Mouse (Mus musculus): ENCODE measurements at regions not wholly inside any gene's neighbourhood (a gene's known extent, or its start where the extent isn't known, plus 50 kb on each side); places are given as distances from the start of the nearest gene placed in this dataset.

GRCm38 (mm10) chr3:37906806-37907251, 182.5 kb upstream of the Gm5148 start:
- ATAC-seq (ENCODE audit: insufficient number of reproducible peaks, insufficient read depth, low FRiP score, low TSS enrichment, low read depth): 0 out of 2 replicates have a peak, but pooled peaks have one; percentile 56

GRCm38 (mm10) chr3:37904188-37904587, 179.9 kb upstream of the Gm5148 start:
- H3K9ac ChIP-seq: no peak overlapping the region
- ATAC-seq (ENCODE audit: insufficient number of reproducible peaks, insufficient read depth, low FRiP score, low TSS enrichment, low read depth): no peak
- WGBS: 65% methylated on average over 3 of the region's 3 CpGs
- H3K4me1 ChIP-seq: peaks cover 17% of the 10 kb centered on the region
- no peaks in the 10 kb centered on the region for H3K36me3 ChIP-seq
- no peak overlapping the region for H3K4me2 ChIP-seq
- H3K27me3 ChIP-seq: no peaks in the 10 kb centered on the region
- no peak overlapping the region for H3K4me3 ChIP-seq
- H3K27ac ChIP-seq: no peak overlapping the region
- H3K9me3 ChIP-seq: no peaks in the 10 kb centered on the region

More at GRCm38 (mm10) chr3:37906806-37907251, 182.5 kb upstream of the Gm5148 start:
- Histone ChIP-seq H3K4me1 (peaks cover 17% of the 10 kb centered on the region), H3K9ac (0 out of 2 replicates have a peak overlapping the region, but pooled peaks have one; percentile 27), H3K27me3 (no peaks in the 10 kb centered on the region), H3K9me3 (no peaks in the 10 kb centered on the region), H3K4me3 (no peak overlapping the region), H3K27ac (0 out of 2 replicates have a peak overlapping the region, but pooled peaks have one; percentile 51), H3K4me2 (no peak overlapping the region), H3K36me3 (no peaks in the 10 kb centered on the region)
- WGBS: 14% methylated on average over 5 of the region's 5 CpGs

- Histone ChIP-seq H3K36me3 (no peaks in the 10 kb centered on the region), H3K27ac (no peak overlapping the region), H3K27me3 (no peaks in the 10 kb centered on the region), H3K4me3 (no peak overlapping the region), H3K9me3 (no peaks in the 10 kb centered on the region), H3K4me1 (peaks cover 19% of the 10 kb centered on the region), H3K9ac (no peak overlapping the region), H3K4me2 (no peak overlapping the region)
- ATAC-seq (ENCODE audit: insufficient number of reproducible peaks, insufficient read depth, low FRiP score, low TSS enrichment, low read depth): no peak
- whole genome bisulfite sequencing: 88% methylated on average over 3 of the region's 3 CpGs
Measured at GRCm38 (mm10) chr3:37903482-37903881, 179.2 kb upstream of the Gm5148 start.

- Histone ChIP-seq H3K36me3 (no peaks in the 10 kb centered on the region), H3K4me3 (no peak overlapping the region), H3K9ac (no peak overlapping the region), H3K4me2 (no peak overlapping the region), H3K9me3 (no peaks in the 10 kb centered on the region), H3K4me1 (peaks cover 17% of the 10 kb centered on the region), H3K27me3 (no peaks in the 10 kb centered on the region), H3K27ac (no peak overlapping the region)
- WGBS: 90% methylated on average over 4 of the region's 4 CpGs
- ATAC-seq (ENCODE audit: insufficient number of reproducible peaks, insufficient read depth, low FRiP score, low TSS enrichment, low read depth): no peak
Measured at GRCm38 (mm10) chr3:37903021-37903420, 178.7 kb upstream of the Gm5148 start.

- Histone ChIP-seq H3K9ac (no peak overlapping the region), H3K36me3 (no peaks in the 10 kb centered on the region), H3K27me3 (no peaks in the 10 kb centered on the region), H3K4me1 (peaks cover 18% of the 10 kb centered on the region), H3K4me3 (no peak overlapping the region), H3K9me3 (0 out of 2 replicates have a peak, but pooled peaks cover 3% of the 10 kb centered on the region), H3K4me2 (peak overlapping the region; percentile 52), H3K27ac (no peak overlapping the region)
- no peak for ATAC-seq (ENCODE audit: insufficient number of reproducible peaks, insufficient read depth, low FRiP score, low TSS enrichment, low read depth)
- 28% methylated on average over 3 of the region's 3 CpGs for WGBS
Measured at GRCm38 (mm10) chr3:37897392-37897791, 173.1 kb upstream of the Gm5148 start.

GRCm38 (mm10) chr3:37896821-37897311, 172.6 kb upstream of the Gm5148 start:
- under 1% methylated on average over 17 of the region's 17 CpGs for WGBS

GRCm38 (mm10) chr3:37894599-37894998, 170.3 kb upstream of the Gm5148 start:
- Histone ChIP-seq H3K4me3 (no peak overlapping the region), H3K27ac (no peak overlapping the region), H3K9me3 (0 out of 2 replicates have a peak, but pooled peaks cover 3% of the 10 kb centered on the region), H3K9ac (no peak overlapping the region), H3K4me2 (no peak overlapping the region), H3K4me1 (peaks cover 18% of the 10 kb centered on the region), H3K27me3 (no peaks in the 10 kb centered on the region), H3K36me3 (no peaks in the 10 kb centered on the region)
- 81% methylated on average over 2 of the region's 2 CpGs for WGBS
- no peak for ATAC-seq (ENCODE audit: insufficient number of reproducible peaks, insufficient read depth, low FRiP score, low TSS enrichment, low read depth)

More at GRCm38 (mm10) chr3:37896821-37897311, 172.6 kb upstream of the Gm5148 start:
- Histone ChIP-seq H3K9ac (peak overlapping the region; percentile 37; the same call in 1 of the 2 replicates), H3K4me1 (peaks cover 18% of the 10 kb centered on the region), H3K36me3 (no peaks in the 10 kb centered on the region), H3K27me3 (no peaks in the 10 kb centered on the region), H3K4me3 (peak overlapping the region; percentile 23), H3K9me3 (0 out of 2 replicates have a peak, but pooled peaks cover 3% of the 10 kb centered on the region), H3K4me2 (peak overlapping the region; percentile 52), H3K27ac (no peak overlapping the region)
- no peak for ATAC-seq (ENCODE audit: insufficient number of reproducible peaks, insufficient read depth, low FRiP score, low TSS enrichment, low read depth)

- 64% methylated on average over 1 of the region's 1 CpGs for WGBS
- Histone ChIP-seq H3K36me3 (no peaks in the 10 kb centered on the region), H3K4me2 (no peak overlapping the region), H3K9me3 (0 out of 2 replicates have a peak, but pooled peaks cover 3% of the 10 kb centered on the region), H3K9ac (no peak overlapping the region), H3K4me3 (no peak overlapping the region), H3K27ac (no peak overlapping the region), H3K4me1 (peaks cover 6% of the 10 kb centered on the region; the same call in 1 of the 2 replicates), H3K27me3 (no peaks in the 10 kb centered on the region)
- no peak for ATAC-seq (ENCODE audit: insufficient number of reproducible peaks, insufficient read depth, low FRiP score, low TSS enrichment, low read depth)
Measured at GRCm38 (mm10) chr3:37890202-37890601, 165.9 kb upstream of the Gm5148 start.

GRCm38 (mm10) chr3:37888455-37888854, 164.2 kb upstream of the Gm5148 start:
- Histone ChIP-seq H3K27ac (no peak overlapping the region), H3K4me3 (no peak overlapping the region), H3K4me1 (no peaks in the 10 kb centered on the region), H3K9ac (no peak overlapping the region), H3K36me3 (no peaks in the 10 kb centered on the region), H3K4me2 (no peak overlapping the region), H3K9me3 (0 out of 2 replicates have a peak, but pooled peaks cover 3% of the 10 kb centered on the region), H3K27me3 (no peaks in the 10 kb centered on the region)
- ATAC-seq (ENCODE audit: insufficient number of reproducible peaks, insufficient read depth, low FRiP score, low TSS enrichment, low read depth): no peak
- WGBS: 53% methylated on average over 6 of the region's 6 CpGs

GRCm38 (mm10) chr3:37887711-37888110, 163.4 kb upstream of the Gm5148 start:
- no peak overlapping the region for H3K4me2 ChIP-seq
- 0 out of 2 replicates have a peak, but pooled peaks cover 3% of the 10 kb centered on the region for H3K9me3 ChIP-seq
- H3K36me3 ChIP-seq: no peaks in the 10 kb centered on the region
- H3K27me3 ChIP-seq: no peaks in the 10 kb centered on the region
- WGBS: 89% methylated on average over 3 of the region's 3 CpGs
- no peak overlapping the region for H3K9ac ChIP-seq
- H3K4me1 ChIP-seq: no peaks in the 10 kb centered on the region
- ATAC-seq (ENCODE audit: insufficient number of reproducible peaks, insufficient read depth, low FRiP score, low TSS enrichment, low read depth): no peak
- no peak overlapping the region for H3K27ac ChIP-seq
- no peak overlapping the region for H3K4me3 ChIP-seq

GRCm38 (mm10) chr3:37886705-37887454, 162.6 kb upstream of the Gm5148 start:
- H3K36me3 ChIP-seq: no peaks in the 10 kb centered on the region
- H3K27ac ChIP-seq: no peak overlapping the region
- no peak overlapping the region for H3K4me2 ChIP-seq
- H3K9me3 ChIP-seq: no peaks in the 10 kb centered on the region
- H3K9ac ChIP-seq: no peak overlapping the region
- no peaks in the 10 kb centered on the region for H3K27me3 ChIP-seq
- 82% methylated on average over 3 of the region's 3 CpGs for WGBS
- no peak for ATAC-seq (ENCODE audit: insufficient number of reproducible peaks, insufficient read depth, low FRiP score, low TSS enrichment, low read depth)
- H3K4me3 ChIP-seq: no peak overlapping the region
- H3K4me1 ChIP-seq: no peaks in the 10 kb centered on the region

GRCm38 (mm10) chr3:37885776-37886175, 161.5 kb upstream of the Gm5148 start:
- H3K4me3 ChIP-seq: no peak overlapping the region
- no peak for ATAC-seq (ENCODE audit: insufficient number of reproducible peaks, insufficient read depth, low FRiP score, low TSS enrichment, low read depth)
- H3K4me2 ChIP-seq: no peak overlapping the region
- no peak overlapping the region for H3K9ac ChIP-seq
- no peaks in the 10 kb centered on the region for H3K4me1 ChIP-seq
- WGBS: 88% methylated on average over 6 of the region's 6 CpGs
- no peaks in the 10 kb centered on the region for H3K9me3 ChIP-seq
- no peaks in the 10 kb centered on the region for H3K27me3 ChIP-seq
- no peak overlapping the region for H3K27ac ChIP-seq
- no peaks in the 10 kb centered on the region for H3K36me3 ChIP-seq
